Mouse (Mus musculus) forebrain, embryonic 13.5 days (tissue): ENCODE measurements around the gene Tmem51. TPM values are rescaled to one million over a fixed set of nuclear protein-coding genes. Genes with fewer than 3 reads are reported as not detected.
"Not testable (repeated sequence)": the region's sequence is repeated elsewhere in the genome, so short reads cannot be mapped to it uniquely, and the experiment has no call there.

Experiments used
- ATAC-seq: fragments of 200-750 bp; cut with Nextera tagmentation; 2 replicates; pipeline ENCODE4 v1.8.0; 2017
- H3K27ac ChIP-seq: fragments of 300-500 bp; sonication (generic); 2 replicates; pipeline ENCODE4 v1.5.1; 2015; ENCODE audit warnings: inconsistent platforms, mild to moderate bottlenecking, moderate library complexity
- H3K27me3 ChIP-seq: fragments of 300-500 bp; sonication (generic); 2 replicates; pipeline ENCODE4 v1.6.1; 2015; ENCODE audit warnings: mild to moderate bottlenecking, inconsistent platforms
- H3K36me3 ChIP-seq: fragments of 300-500 bp; sonication (generic); 2 replicates; pipeline ENCODE4 v1.6.1; 2015; ENCODE audit warnings: mild to moderate bottlenecking, inconsistent platforms; ENCODE audit not compliant: poor library complexity, severe bottlenecking
- H3K4me1 ChIP-seq: fragments of 300-500 bp; sonication (generic); 2 replicates; pipeline ENCODE4 v1.6.1; 2015; ENCODE audit warnings: inconsistent platforms
- H3K4me2 ChIP-seq: fragments of 300-500 bp; sonication (generic); 2 replicates; pipeline ENCODE4 v1.6.1; 2015; ENCODE audit warnings: inconsistent platforms, mild to moderate bottlenecking, moderate library complexity
- H3K4me3 ChIP-seq: fragments of 300-500 bp; sonication (generic); 2 replicates; pipeline ENCODE4 v1.5.1; 2015; ENCODE audit warnings: mild to moderate bottlenecking, inconsistent platforms
- H3K9ac ChIP-seq: fragments of 300-500 bp; sonication (generic); 2 replicates; pipeline ENCODE4 v1.6.1; 2015; ENCODE audit warnings: mild to moderate bottlenecking, inconsistent platforms
- H3K9me3 ChIP-seq: fragments of 300-500 bp; sonication (generic); replicated peaks from 2 replicates; pipeline ENCODE4 v1.6.1; 2016; ENCODE audit warnings: inconsistent platforms
- WGBS: fragments of 180-500 bp; shearing (Covaris S2); methylation state at CpG from one replicate; pipeline ENCODE4 v1.1.7; 2015; 5-methylcytosine and 5-hydroxymethylcytosine counted together
- polyA plus RNA-seq: library from polyadenylated mRNA; unstranded; fragments of >200 nt; fragmentation: Nextera tagmentation; extraction: Ambion mirVana; gene quantifications from 2 replicates; pipeline ENCODE4 v1.2.1, GENCODE M21; 2015

The Tmem51 gene
- polyA plus RNA-seq, 1 experiment from 2014 or later = 3.4 TPM

DNA sequence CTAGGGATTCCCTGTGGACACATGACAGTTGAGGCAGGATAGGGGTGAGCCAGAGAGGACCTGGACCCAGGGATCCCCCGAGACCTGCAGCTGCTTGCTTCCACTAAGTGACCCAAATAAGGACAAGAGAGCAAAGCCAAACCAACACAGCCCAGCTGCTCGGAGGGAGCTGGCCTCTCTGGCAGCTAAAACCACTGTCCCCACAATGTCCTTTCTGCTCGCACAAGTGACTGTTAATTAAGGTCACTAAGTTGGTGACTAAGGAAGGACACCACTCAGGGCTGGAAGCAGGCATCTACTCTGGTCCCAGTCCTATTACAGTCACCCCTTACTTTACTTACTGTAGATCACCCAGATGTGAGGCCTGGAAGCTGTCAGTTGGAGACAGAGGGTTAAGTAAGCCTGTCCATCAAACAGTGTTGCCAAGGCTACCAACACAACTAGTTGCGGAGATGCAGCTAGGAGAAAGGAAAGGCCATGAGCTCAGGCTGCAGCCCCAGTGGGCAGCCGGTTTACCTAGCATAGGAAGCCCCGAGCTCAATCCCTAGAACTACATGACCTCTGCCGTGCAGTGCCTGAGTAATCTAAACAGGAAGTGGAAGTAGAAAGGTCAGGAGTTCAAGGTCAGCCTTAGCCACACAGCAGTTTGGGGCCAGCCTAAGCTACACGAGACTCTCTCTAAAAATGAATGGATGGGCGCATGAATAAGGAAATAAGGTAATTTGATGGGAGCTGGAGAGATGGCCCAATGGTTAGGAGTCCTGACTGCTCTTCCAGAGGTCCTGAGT is 30.2 kb downstream of the Tmem51 start:
- Histone ChIP-seq H3K4me2 (no peak overlapping the region), H3K9ac (no peak overlapping the region), H3K27ac (no peak overlapping the region), H3K9me3 (no peaks in the 10 kb centered on the region), H3K36me3 (no peaks in the 10 kb centered on the region), H3K4me1 (0 out of 2 replicates have a peak, but pooled peaks cover 6% of the 10 kb centered on the region), H3K4me3 (no peak overlapping the region), H3K27me3 (no peaks in the 10 kb centered on the region)
- 61% methylated on average over 9 of the region's 9 CpGs for WGBS
- ATAC-seq = no peak

- H3K4me3 ChIP-seq = no peak overlapping the region
- H3K27ac ChIP-seq = no peak overlapping the region
- 0 out of 2 replicates have a peak, but pooled peaks cover 6% of the 10 kb centered on the region for H3K4me1 ChIP-seq
- no peaks in the 10 kb centered on the region for H3K27me3 ChIP-seq
- WGBS = 70% methylated on average over 4 of the region's 4 CpGs
- no peak overlapping the region for H3K9ac ChIP-seq
- no peaks in the 10 kb centered on the region for H3K36me3 ChIP-seq
- H3K4me2 ChIP-seq = no peak overlapping the region
- no peak for ATAC-seq
- no peaks in the 10 kb centered on the region for H3K9me3 ChIP-seq
Measured at GRCm38 (mm10) chr4:142053261-142053660, 30.8 kb downstream of the Tmem51 start.

GRCm38 (mm10) chr4:142052391-142053132 is 31.5 kb downstream of the Tmem51 start:
- H3K27ac ChIP-seq = no peak overlapping the region
- no peak for ATAC-seq
- 53% methylated on average over 22 of the region's 22 CpGs for WGBS

DNA sequence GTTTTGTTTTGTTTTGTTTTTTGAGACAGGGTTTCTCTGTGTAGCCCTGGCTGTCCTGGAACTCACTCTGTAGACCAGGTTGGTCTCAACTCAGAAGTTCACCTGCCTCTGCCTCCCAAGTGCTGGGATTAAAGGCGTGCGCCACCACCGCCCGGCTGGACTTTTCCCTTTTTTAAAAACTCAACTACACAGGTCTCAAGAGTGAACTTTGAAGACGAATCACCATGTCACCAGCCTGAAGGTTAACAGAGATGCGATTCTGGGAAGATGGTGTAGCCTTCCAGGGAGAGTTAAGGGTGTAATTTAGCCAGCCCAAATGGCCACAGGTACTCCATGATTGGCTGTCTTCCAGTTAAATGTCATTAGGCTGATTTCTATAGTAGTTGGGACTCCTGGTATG is 32.2 kb downstream of the Tmem51 start:
- H3K4me2 ChIP-seq = not testable (repeated sequence)
- WGBS = 97% methylated on average over 6 of the region's 6 CpGs

More at GRCm38 (mm10) chr4:142052391-142053132, 31.5 kb downstream of the Tmem51 start:
- Histone ChIP-seq H3K36me3 (no peaks in the 10 kb centered on the region), H3K9ac (no peak overlapping the region), H3K4me3 (no peak overlapping the region), H3K9me3 (no peaks in the 10 kb centered on the region), H3K27me3 (no peaks in the 10 kb centered on the region), H3K4me1 (0 out of 2 replicates have a peak, but pooled peaks cover 3% of the 10 kb centered on the region), H3K4me2 (no peak overlapping the region)

GRCm38 (mm10) chr4:142049963-142050362 is 34.1 kb downstream of the Tmem51 start:
- H3K27ac ChIP-seq = no peak overlapping the region
- no peaks in the 10 kb centered on the region for H3K36me3 ChIP-seq
- ATAC-seq = no peak
- H3K9me3 ChIP-seq = no peaks in the 10 kb centered on the region
- no peak overlapping the region for H3K4me3 ChIP-seq
- no peak overlapping the region for H3K9ac ChIP-seq
- no peaks in the 10 kb centered on the region for H3K4me1 ChIP-seq
- no peak overlapping the region for H3K4me2 ChIP-seq
- WGBS = 93% methylated on average over 5 of the region's 5 CpGs
- no peaks in the 10 kb centered on the region for H3K27me3 ChIP-seq

More for the DNA sequence above, 32.2 kb downstream of the Tmem51 start:
- H3K9me3 ChIP-seq, H3K4me3 ChIP-seq, H3K36me3 ChIP-seq, H3K27ac ChIP-seq, H3K4me1 ChIP-seq, H3K9ac ChIP-seq, H3K27me3 ChIP-seq, ATAC-seq: not testable (repeated sequence)

DNA sequence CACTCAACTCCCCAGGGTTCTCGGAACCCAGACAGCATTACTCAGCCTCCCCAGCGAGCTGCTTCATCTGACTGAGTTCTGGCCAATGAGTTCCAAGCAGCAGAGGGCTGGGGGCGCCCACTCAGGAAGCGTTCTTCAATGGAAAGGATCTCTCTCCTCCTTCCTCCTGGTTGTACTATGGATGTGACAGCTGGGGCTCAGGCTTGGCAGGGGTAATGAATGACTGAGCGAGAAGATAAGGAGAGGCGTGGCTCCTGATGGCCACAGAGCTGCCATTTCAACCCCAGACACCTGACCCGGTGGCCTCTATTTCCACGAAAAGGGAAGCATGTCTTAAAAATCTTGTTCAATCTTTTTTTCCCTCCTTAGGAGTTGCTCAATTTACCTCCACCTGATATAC is 35.7 kb downstream of the Tmem51 start:
- no peaks in the 10 kb centered on the region for H3K36me3 ChIP-seq
- H3K4me1 ChIP-seq = no peaks in the 10 kb centered on the region
- H3K27me3 ChIP-seq = no peaks in the 10 kb centered on the region
- ATAC-seq = no peak
- H3K9me3 ChIP-seq = no peaks in the 10 kb centered on the region
- no peak overlapping the region for H3K27ac ChIP-seq
- no peak overlapping the region for H3K4me2 ChIP-seq
- 82% methylated on average over 8 of the region's 8 CpGs for WGBS
- no peak overlapping the region for H3K4me3 ChIP-seq
- H3K9ac ChIP-seq = no peak overlapping the region

GRCm38 (mm10) chr4:142047005-142047404 is 37.1 kb downstream of the Tmem51 start:
- H3K9ac ChIP-seq = no peak overlapping the region
- no peak overlapping the region for H3K4me2 ChIP-seq
- H3K9me3 ChIP-seq = no peaks in the 10 kb centered on the region
- H3K36me3 ChIP-seq = no peaks in the 10 kb centered on the region
- no peak overlapping the region for H3K4me3 ChIP-seq
- 84% methylated on average over 5 of the region's 5 CpGs for WGBS
- no peaks in the 10 kb centered on the region for H3K4me1 ChIP-seq
- no peaks in the 10 kb centered on the region for H3K27me3 ChIP-seq
- H3K27ac ChIP-seq = no peak overlapping the region
- ATAC-seq = no peak

- 81% methylated on average over 7 of the region's 7 CpGs for WGBS
- H3K36me3 ChIP-seq = no peaks in the 10 kb centered on the region
- no peak for ATAC-seq
Measured at GRCm38 (mm10) chr4:142046496-142046895, 37.6 kb downstream of the Tmem51 start.

GRCm38 (mm10) chr4:142045595-142046163 is 38.4 kb downstream of the Tmem51 start:
- no peak overlapping the region for H3K27ac ChIP-seq
- H3K36me3 ChIP-seq = no peaks in the 10 kb centered on the region
- ATAC-seq = no peak
- WGBS = 89% methylated on average over 14 of the region's 14 CpGs
- H3K4me2 ChIP-seq = no peak overlapping the region
- H3K27me3 ChIP-seq = no peaks in the 10 kb centered on the region
- no peak overlapping the region for H3K9ac ChIP-seq
- H3K4me3 ChIP-seq = no peak overlapping the region
- H3K4me1 ChIP-seq = no peaks in the 10 kb centered on the region
- no peaks in the 10 kb centered on the region for H3K9me3 ChIP-seq

More at GRCm38 (mm10) chr4:142046496-142046895, 37.6 kb downstream of the Tmem51 start:
- Histone ChIP-seq H3K9ac (no peak overlapping the region), H3K27ac (no peak overlapping the region), H3K27me3 (no peaks in the 10 kb centered on the region), H3K4me1 (no peaks in the 10 kb centered on the region), H3K4me3 (no peak overlapping the region), H3K4me2 (no peak overlapping the region), H3K9me3 (no peaks in the 10 kb centered on the region)

DNA sequence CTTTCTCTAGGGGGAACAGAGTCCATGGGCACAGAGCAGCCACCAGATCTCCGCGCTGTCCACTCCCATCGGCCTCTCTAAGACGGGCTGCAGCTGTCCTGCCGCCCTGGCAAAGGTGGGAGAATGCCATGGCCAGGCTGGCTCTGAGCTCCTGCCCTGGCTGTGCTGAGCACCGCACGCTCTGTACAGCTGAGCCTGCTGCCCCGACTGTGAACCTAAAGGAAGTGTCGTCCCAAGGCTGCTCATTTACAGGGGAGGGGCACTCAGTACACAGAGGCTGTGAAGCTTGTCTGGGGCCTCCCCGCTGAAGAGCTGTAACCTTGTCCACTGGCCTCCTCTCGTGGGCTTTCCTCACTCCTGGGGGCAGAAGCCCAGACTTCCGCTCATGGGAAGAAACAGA is 39.7 kb downstream of the Tmem51 start:
- Histone ChIP-seq H3K9ac (no peak overlapping the region), H3K4me2 (no peak overlapping the region), H3K27ac (no peak overlapping the region), H3K4me3 (no peak overlapping the region), H3K36me3 (no peaks in the 10 kb centered on the region), H3K9me3 (no peaks in the 10 kb centered on the region), H3K4me1 (no peaks in the 10 kb centered on the region), H3K27me3 (no peaks in the 10 kb centered on the region)
- WGBS = 76% methylated on average over 12 of the region's 12 CpGs
- no peak for ATAC-seq

DNA sequence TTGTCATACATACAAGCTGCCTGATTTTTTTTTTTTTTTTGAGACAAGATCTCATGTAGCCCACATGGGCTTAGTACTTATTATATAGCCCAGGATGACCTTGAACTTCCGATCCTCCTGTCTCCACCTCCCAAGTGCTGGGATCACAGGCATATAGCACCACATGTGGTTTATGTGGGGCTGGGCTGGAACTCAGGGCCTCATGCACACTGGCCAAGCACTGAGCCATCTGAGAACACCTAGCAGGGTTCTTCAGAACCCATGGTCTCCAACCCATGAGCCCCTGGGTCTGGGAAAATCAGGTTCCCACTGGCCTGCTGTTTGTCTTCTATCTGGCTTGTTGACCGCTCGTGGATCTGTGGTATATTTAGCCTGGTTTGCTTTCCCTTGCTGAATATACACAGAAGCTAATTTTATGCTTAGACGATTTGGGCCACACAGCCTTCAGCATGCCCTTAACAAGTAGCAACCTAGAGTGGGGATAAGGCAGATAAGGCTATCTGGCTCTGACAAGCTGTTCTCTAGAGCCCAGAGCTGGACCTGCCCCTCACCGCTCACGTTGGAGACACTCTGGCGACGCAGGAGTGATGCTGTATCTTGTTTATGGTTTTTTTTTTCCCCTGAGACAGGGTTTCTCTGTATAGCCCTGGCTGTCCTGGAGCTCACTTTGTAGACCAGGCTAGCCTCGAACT is 44.3 kb downstream of the Tmem51 start:
- no peaks in the 10 kb centered on the region for H3K4me1 ChIP-seq
- H3K27me3 ChIP-seq = no peaks in the 10 kb centered on the region
- no peak overlapping the region for H3K27ac ChIP-seq
- no peak overlapping the region for H3K9ac ChIP-seq
- H3K4me3 ChIP-seq = no peak overlapping the region
- H3K36me3 ChIP-seq = no peaks in the 10 kb centered on the region
- 90% methylated on average over 9 of the region's 9 CpGs for WGBS
- no peaks in the 10 kb centered on the region for H3K9me3 ChIP-seq
- ATAC-seq = no peak
- no peak overlapping the region for H3K4me2 ChIP-seq

GRCm38 (mm10) chr4:142037897-142038296 is 46.2 kb downstream of the Tmem51 start:
- H3K27me3 ChIP-seq = no peaks in the 10 kb centered on the region
- no peak overlapping the region for H3K4me2 ChIP-seq
- no peaks in the 10 kb centered on the region for H3K36me3 ChIP-seq
- H3K4me1 ChIP-seq = no peaks in the 10 kb centered on the region
- no peaks in the 10 kb centered on the region for H3K9me3 ChIP-seq
- no peak overlapping the region for H3K4me3 ChIP-seq
- H3K27ac ChIP-seq = no peak overlapping the region
- no peak overlapping the region for H3K9ac ChIP-seq
- 67% methylated on average over 4 of the region's 4 CpGs for WGBS
- ATAC-seq = no peak
